ENCODE assay signal across 27 mouse cellular contexts in the genomic region with DNA sequence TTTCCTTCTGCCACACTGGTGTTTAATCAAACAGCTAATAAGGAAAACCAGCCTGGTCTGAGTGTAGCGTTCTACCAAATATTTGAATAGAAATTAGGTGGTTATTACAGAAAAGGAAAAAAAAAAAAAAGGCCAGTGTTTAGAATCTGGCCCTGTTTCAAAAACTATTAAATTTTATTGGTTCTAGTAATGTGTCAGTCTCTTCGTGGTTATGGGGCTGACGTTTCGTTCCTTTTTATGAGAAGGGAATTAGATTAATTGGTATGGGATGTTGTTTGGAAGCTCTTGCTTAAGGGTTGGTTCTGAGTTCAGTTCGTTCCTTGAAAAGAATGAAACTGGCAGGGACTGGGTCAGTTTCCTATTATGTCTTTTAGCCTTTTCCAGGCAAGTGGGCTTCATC.
"Had no signal": no experiment of that assay in that cellular context is flagged by ENCODE, and none has a peak within 500 bp of the region (broad histone marks: within the 10 kb centered on the region; RNA-seq: fewer than 3 reads in every experiment).

No protein-coding gene starts in this region.

- DNase-seq: gastrocnemius, adult 2 months; gastrocnemius, postnatal 10 days; gastrocnemius, postnatal 25 days; heart, adult 18-20 months; heart, postnatal 14 days; heart, postnatal 36 days; kidney, adult 2 months; kidney, adult 9 months; kidney, postnatal 10 days; kidney, postnatal 25 days; kidney, postnatal 4 days; layer of hippocampus, postnatal 36 days; left cerebral cortex, postnatal 4 days had no signal

- H3K9ac ChIP-seq: heart, embryonic 13.5 days; heart, embryonic 15.5 days; hindbrain, embryonic 12.5 days; hindbrain, embryonic 14.5 days; intestine, embryonic 15.5 days; kidney, embryonic 15.5 days; limb, embryonic 12.5 days; limb, embryonic 15.5 days; liver, embryonic 12.5 days had no signal

- H3K4me3 ChIP-seq: gastrocnemius, adult 2 months; heart, embryonic 13.5 days; heart, embryonic 15.5 days; hindbrain, embryonic 12.5 days; intestine, embryonic 15.5 days; kidney, embryonic 15.5 days; layer of hippocampus, adult 2 months; limb, embryonic 12.5 days; limb, embryonic 15.5 days; liver, embryonic 12.5 days had no signal

- H3K9me3 ChIP-seq: heart, embryonic 13.5 days; heart, embryonic 15.5 days; hindbrain, embryonic 12.5 days; intestine, embryonic 15.5 days; kidney, embryonic 15.5 days; limb, embryonic 12.5 days; limb, embryonic 15.5 days; liver, embryonic 12.5 days had no signal

- H3K4me1 ChIP-seq: intestine, embryonic 15.5 days; kidney, embryonic 15.5 days; liver, embryonic 12.5 days had no signal

- H3K4me2 ChIP-seq: heart, embryonic 11.5 days; heart, embryonic 13.5 days; heart, embryonic 15.5 days; hindbrain, embryonic 12.5 days; hindbrain, embryonic 14.5 days; intestine, embryonic 15.5 days; kidney, embryonic 15.5 days; limb, embryonic 12.5 days; limb, embryonic 15.5 days; liver, embryonic 12.5 days had no signal

- H3K36me3 ChIP-seq: heart, embryonic 13.5 days; heart, embryonic 15.5 days; hindbrain, embryonic 12.5 days; intestine, embryonic 15.5 days; kidney, embryonic 15.5 days; limb, embryonic 12.5 days; limb, embryonic 15.5 days; liver, embryonic 12.5 days had no signal

- H3K27me3 ChIP-seq: heart, embryonic 13.5 days; heart, embryonic 15.5 days; hindbrain, embryonic 12.5 days; intestine, embryonic 15.5 days; kidney, embryonic 15.5 days; limb, embryonic 12.5 days; limb, embryonic 15.5 days; liver, embryonic 12.5 days had no signal

- ATAC-seq: hindbrain, embryonic 16.5 days; inflammation-experienced regulatory T-cells, adult 6 months; intestine, embryonic 15.5 days; intestine, postnatal 0 days; liver, embryonic 12.5 days had no signal

- H3K27ac ChIP-seq: gastrocnemius, adult 2 months; heart, embryonic 13.5 days; heart, embryonic 15.5 days; hindbrain, embryonic 12.5 days; hindbrain, embryonic 14.5 days; intestine, embryonic 15.5 days; kidney, embryonic 15.5 days; layer of hippocampus, adult 2 months; limb, embryonic 12.5 days; limb, embryonic 15.5 days; liver, embryonic 12.5 days had no signal
